Mouse (Mus musculus) mesoderm, embryonic 11.5 days (tissue): ENCODE results near the gene Ttc1.
A peak's percentile ranks its signal among the peaks of the same experiment; 100 is the strongest.

Experiments used
- DNase-seq: peaks from one replicate; pipeline ENCODE4 v3.0.0-alpha.2; 2012; ENCODE audit warnings: low read depth, low spot score

The Ttc1 gene

DNA sequence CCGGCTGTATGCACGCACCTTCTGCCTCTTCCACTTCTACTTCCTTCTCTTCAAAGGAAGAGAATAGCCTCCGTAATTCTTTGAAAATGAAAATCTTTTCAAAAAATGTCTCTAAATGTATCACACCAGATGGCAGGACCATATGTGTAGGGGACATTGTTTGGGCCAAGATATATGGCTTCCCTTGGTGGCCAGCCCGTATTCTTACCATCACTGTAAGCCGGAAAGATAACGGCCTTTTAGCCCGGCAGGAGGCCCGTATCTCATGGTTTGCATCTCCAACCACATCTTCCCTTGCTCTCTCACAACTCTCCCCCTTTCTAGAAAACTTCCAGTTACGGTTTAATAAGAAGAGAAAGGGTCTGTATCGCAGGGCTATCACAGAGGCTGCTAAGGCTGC, 42.1 kb downstream of the Ttc1 start:
- DNase-seq, result no peak

DNA sequence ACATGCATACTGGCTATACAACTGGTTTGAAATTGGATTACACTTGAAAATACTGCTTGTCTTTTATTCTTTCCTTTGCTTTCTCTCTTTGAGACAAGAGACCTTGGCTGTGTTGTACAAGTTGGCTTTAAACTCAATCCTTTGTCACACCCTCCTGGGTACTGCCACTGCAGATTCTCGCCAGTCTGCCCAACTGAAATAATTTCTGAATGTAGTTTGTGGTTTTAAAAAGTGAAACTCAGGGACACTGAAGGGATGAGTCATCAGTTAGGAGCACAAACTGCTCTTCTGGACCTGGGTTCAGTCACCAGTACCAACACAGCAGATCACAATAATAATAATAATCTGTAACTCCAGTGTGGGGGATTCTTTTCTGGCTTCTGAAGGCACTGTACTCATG, 44.3 kb downstream of the Ttc1 start:
- no peak for DNase-seq

- DNase-seq, result no peak
These were observed 47.5 kb downstream of the Ttc1 start for GRCm38 (mm10) chr11:43700291-43700690.

DNA sequence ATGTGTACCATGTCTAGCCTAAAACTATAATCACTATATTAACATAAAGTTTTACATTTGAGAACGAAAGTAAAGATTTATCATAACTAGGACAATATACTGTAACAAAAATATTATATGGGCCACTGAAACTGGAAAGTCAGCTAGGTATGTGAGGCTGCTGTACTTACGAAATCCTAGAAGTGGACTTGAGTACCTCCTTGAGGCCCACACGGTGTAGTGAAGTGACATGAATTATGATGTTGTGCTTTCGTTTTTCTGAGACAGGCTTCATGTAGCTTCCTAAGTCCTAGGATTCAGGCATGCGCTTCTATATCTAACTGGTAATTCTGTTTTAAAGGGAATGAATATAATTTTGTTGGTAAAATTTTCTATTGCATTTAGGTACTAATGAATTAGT, 49.2 kb downstream of the Ttc1 start:
- no peak for DNase-seq

DNA sequence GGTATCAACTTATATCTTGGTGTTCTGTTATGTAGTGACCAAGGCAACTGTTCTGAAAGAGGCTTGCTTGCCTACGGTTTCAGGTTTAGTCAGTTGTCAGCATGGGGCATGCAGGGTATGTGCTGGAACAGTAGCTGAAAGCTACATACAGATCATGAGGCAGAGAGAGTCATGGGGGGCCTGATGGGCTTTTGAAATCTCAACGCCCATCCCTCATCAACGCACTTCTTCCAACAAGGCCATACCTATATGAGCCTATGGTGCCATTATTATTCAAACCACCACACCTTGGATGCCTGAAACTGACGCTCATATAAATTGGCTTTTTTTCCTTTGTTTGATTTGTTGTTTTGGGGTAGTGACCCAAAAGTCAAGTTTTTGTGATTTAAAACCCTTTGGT, 51.2 kb downstream of the Ttc1 start:
- no peak for DNase-seq

DNA sequence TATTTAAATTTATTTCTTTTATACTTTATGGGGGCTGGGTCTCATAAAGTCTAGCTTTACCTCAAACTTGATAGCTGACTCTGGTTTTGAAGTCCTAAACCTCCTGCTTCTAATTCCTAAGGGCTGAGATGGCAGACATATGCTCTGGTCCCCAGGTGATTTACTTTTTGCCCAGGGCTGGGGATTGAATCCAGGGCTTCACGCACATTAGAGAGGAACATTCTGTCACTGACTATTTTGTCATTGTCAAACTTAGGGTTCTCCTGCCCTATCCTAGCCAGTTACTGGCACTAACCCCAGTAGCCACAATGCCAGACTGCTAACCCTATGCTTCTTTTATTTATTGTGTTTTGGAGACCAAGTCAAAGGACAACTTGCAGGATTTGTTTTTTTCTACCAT, 59.0 kb downstream of the Ttc1 start:
- no peak for DNase-seq

DNA sequence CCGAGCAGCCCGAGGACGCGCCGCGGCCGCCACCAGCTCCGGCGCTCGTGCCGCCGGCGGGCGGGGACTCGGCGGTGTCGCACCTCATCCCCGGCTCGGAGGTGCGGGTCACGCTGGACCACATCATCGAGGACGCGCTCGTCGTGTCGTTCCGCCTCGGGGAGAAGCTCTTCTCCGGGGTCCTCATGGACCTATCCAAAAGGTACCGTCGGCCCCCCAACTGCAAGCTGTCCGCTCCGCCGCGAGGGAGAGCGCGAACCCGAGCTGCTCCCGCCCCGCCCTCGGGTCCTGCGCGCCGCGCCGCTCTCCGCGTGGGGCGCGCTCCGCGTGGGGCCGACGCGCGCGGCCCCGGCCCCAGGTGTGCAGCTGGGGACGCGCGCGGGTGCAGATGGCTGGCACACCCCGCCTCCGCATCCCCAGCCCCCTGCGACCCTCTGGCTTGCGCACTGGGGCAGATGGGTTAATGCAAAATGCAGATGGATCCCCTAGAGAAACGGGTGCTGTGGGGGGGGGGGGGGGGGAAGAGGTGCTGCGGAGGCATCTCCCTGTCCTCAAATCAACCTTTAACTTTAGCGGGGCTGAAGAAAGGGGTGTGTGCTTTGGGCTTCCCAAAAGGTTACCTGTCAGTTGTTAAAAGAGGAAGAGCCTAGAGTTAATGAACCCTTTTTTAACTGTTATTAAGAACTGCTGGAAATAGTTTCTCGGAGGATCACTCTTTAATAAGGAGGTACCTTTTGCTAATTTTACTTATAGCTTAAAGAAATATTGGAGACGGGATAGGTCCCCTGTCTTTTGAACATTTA, 65.2 kb downstream of the Ttc1 start:
- peak; percentile 43 for DNase-seq

GRCm38 (mm10) chr11:43681472-43682414, 66.1 kb downstream of the Ttc1 start, which contains the start of gene Pwwp2a:
Gene Pwwp2a (plus strand): TSS chr11:43681998.
- peak; percentile 100 for DNase-seq
